Mouse (Mus musculus): Measurements from ENCODE around the gene Msantd3. TPM values are rescaled to one million over a fixed set of nuclear protein-coding genes. Genes with fewer than 3 reads are reported as not detected.

Gene Msantd3
- polyA plus RNA-seq, 1 experiment from 2014 or later = 38.1 TPM

DNA sequence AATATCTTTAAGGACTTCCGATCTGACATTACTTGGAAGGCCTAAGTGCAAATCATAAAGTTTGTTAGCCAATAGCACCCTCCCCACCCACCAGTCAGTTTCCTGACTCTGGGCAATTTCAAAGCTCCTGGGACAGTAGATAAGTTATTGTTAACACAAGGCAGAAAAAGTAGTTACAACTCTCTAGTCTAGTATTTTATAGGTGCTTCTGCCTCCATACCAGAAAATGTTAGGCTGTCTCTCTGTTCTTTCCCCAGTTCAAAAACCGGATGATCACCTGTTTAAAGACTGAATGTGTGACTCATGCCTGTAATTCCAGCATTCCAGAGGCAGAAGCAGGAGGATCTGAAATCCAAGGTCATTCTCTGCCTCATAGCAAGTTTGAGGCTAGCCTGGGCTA lies 1.2 kb upstream of the Msantd3 start:
- Histone ChIP-seq H3K27me3 (ENCODE audit: control insufficient read depth, insufficient read depth, low read length) (no peaks in the 10 kb centered on the region), H3K4me1 (ENCODE audit: control insufficient read depth, insufficient read depth, low read length) (peaks cover 22% of the 10 kb centered on the region), H3K27ac (replicated peaks; ENCODE audit: low read depth, low read length) (no peak overlapping the region), H3K4me3 (replicated peaks; ENCODE audit: low read depth, low read length) (no peak overlapping the region), H3K36me3 (ENCODE audit: control insufficient read depth, insufficient read depth, low read length) (no peaks in the 10 kb centered on the region), H3K9ac (replicated peaks; ENCODE audit: low read length) (no peak overlapping the region), H3K9me3 (ENCODE audit: control insufficient read depth, low read length) (no peaks in the 10 kb centered on the region), H3K4me2 (ENCODE audit: low read length) (no peak overlapping the region)
- 93% methylated on average over 2 of the region's 2 CpGs for WGBS
- ATAC-seq (ENCODE audit: low FRiP score, low TSS enrichment) (no peak), DNase-seq (no peak)

DNA sequence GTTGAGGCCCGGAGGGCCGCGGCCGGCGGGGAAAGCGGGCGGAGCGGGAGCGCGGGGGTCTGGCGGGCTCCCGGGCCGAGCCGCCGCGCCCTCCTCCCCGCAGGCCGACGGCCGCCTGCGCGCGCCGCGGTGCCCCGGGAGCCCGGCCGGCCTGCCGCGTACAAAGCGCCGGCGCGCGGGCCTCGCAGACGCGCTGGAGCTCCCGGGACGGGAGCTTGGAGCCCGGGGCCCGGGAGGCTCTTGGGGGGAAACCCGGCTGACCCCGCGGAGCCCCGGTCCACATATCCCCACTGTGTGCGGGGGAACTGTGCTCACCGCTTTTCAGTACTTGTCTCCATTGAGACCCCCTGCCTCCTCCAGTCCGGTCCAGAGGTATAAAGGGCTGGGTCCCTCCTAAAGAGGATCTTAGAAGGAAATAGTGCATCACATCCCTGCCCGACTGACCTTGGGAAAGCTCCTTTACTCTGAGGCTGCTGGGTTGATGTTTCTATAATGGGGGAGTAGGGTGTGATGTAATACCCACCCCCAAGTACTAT lies 909 bp downstream of the Msantd3 start:
- peak overlapping the region; percentile 95 for H3K27ac ChIP-seq (replicated peaks; ENCODE audit: low read depth, low read length)
- peak overlapping the region; percentile 70 for H3K4me2 ChIP-seq (ENCODE audit: low read length)
- H3K9ac ChIP-seq (replicated peaks; ENCODE audit: low read length) = peak overlapping the region; percentile 96
- under 1% methylated on average over 46 of the region's 50 CpGs for WGBS
- no peaks in the 10 kb centered on the region for H3K27me3 ChIP-seq (ENCODE audit: control insufficient read depth, insufficient read depth, low read length)
- H3K4me3 ChIP-seq (replicated peaks; ENCODE audit: low read depth, low read length) = peak overlapping the region; percentile 75
- DNase-seq (peak; percentile 81), ATAC-seq (ENCODE audit: low FRiP score, low TSS enrichment) (peak; percentile 78)
- no peaks in the 10 kb centered on the region for H3K36me3 ChIP-seq (ENCODE audit: control insufficient read depth, insufficient read depth, low read length)
- no peaks in the 10 kb centered on the region for H3K9me3 ChIP-seq (ENCODE audit: control insufficient read depth, low read length)
- H3K4me1 ChIP-seq (ENCODE audit: control insufficient read depth, insufficient read depth, low read length) = peaks cover 36% of the 10 kb centered on the region

DNA sequence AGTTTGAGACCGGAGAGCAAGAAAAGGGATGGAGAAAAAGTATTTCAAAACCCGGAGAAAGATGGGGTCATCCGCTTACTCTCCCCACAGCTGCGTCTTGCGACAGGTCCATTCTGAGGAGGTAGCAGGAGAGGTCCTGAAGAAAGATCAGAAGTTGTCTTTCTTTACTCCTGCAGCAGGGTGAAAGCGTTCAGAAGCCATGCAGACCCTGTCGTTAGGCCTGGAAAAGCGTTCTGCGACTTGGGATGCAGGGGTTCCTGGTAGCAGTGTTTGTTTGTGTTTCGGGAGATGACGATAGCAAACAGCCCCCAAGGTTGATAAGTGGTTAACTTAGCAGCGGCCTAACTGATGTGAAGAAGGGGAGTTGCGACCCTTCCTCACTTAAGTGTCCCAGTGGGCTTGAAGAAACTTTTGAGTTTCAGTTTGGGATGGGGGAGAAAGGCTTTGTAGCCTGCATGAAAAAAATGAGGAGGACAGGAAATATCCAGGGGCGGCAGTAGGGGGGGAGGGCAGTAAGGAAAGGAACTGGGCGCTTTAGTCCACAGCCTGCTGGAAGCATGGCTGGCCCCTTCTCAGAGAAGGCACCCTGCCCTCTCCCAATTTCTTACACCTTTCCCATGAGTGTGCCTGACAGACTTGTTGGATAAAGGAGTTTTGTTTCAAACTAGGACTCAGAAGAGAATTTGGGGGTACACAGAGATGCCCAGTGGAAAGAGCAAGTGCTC lies 2.0 kb downstream of the Msantd3 start:
- peak overlapping the region; percentile 75 for H3K4me3 ChIP-seq (replicated peaks; ENCODE audit: low read depth, low read length)
- H3K36me3 ChIP-seq (ENCODE audit: control insufficient read depth, insufficient read depth, low read length) = no peaks in the 10 kb centered on the region
- H3K4me1 ChIP-seq (ENCODE audit: control insufficient read depth, insufficient read depth, low read length) = peaks cover 47% of the 10 kb centered on the region
- no peaks in the 10 kb centered on the region for H3K27me3 ChIP-seq (ENCODE audit: control insufficient read depth, insufficient read depth, low read length)
- no peak overlapping the region for H3K27ac ChIP-seq (replicated peaks; ENCODE audit: low read depth, low read length)
- no peaks in the 10 kb centered on the region for H3K9me3 ChIP-seq (ENCODE audit: control insufficient read depth, low read length)
- H3K4me2 ChIP-seq (ENCODE audit: low read length) = peak overlapping the region; percentile 70
- no peak for ATAC-seq (ENCODE audit: low FRiP score, low TSS enrichment)
- 2% methylated on average over 15 of the region's 15 CpGs for WGBS
- H3K9ac ChIP-seq (replicated peaks; ENCODE audit: low read length) = peak overlapping the region; percentile 96
- peak; percentile 29 for DNase-seq

DNA sequence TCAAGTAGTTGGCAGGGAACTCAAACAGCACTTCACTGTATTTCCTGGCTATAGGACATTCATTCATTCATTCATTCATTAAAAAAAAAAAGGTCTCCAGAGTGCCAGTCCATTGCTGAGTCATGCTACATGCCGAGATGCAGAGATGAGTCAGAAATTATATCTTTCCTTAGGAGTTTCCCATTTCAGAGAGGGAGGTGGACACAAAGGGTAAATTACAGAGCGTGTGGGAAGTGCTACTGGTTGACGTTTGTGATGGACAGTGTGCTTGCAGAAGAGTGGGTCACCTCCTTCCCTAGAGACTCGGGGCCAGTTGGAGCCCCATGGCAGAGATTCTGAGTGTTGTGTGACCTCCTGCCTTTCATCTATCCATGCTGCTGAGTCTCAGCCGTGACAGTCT lies 2.6 kb downstream of the Msantd3 start:
- H3K4me2 ChIP-seq (ENCODE audit: low read length) = peak overlapping the region; percentile 70
- H3K4me1 ChIP-seq (ENCODE audit: control insufficient read depth, insufficient read depth, low read length) = peaks cover 53% of the 10 kb centered on the region
- ATAC-seq (ENCODE audit: low FRiP score, low TSS enrichment) (no peak), DNase-seq (no peak)
- 26% methylated on average over 5 of the region's 5 CpGs for WGBS
- H3K4me3 ChIP-seq (replicated peaks; ENCODE audit: low read depth, low read length) = no peak overlapping the region
- H3K9me3 ChIP-seq (ENCODE audit: control insufficient read depth, low read length) = no peaks in the 10 kb centered on the region
- no peaks in the 10 kb centered on the region for H3K36me3 ChIP-seq (ENCODE audit: control insufficient read depth, insufficient read depth, low read length)
- no peak overlapping the region for H3K9ac ChIP-seq (replicated peaks; ENCODE audit: low read length)
- H3K27ac ChIP-seq (replicated peaks; ENCODE audit: low read depth, low read length) = no peak overlapping the region
- no peaks in the 10 kb centered on the region for H3K27me3 ChIP-seq (ENCODE audit: control insufficient read depth, insufficient read depth, low read length)

DNA sequence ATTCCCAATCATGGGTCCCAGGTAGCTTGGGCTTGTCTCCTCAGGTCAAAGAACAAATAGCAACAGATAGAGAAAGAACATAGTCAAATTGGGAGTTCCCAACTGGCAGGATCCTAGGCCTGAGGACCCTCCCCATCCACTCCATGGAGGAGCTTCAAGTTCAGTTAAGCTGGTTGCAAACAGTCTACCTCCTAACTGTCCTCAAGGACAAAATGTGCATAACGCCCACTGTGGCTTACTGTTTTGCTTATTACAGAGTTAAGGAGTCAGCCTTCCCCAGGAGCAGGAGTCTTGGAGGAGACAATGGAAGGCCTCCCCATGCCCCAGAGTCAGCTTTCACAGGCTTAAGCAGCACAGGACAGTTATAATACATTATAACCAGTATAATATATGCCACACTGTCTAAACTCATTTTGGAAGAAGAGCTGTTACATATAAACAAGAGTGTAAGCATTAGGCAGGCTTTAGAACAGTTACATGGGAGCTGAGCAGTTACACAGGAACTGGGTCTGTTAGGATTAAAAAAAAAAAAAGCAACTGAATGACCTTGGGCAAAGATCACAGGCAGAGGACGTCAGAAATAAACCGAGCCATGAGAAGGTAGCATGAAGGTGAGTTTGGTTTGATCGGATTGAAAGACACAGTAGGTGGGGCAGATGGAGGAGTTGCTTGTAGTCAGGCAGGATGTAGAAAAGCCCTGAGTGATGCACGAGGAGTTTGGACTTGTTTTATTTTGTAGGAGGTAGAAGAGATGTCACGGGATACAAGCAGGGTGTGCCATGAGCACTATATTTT lies 3.5 kb downstream of the Msantd3 start:
- peaks cover 62% of the 10 kb centered on the region for H3K4me1 ChIP-seq (ENCODE audit: control insufficient read depth, insufficient read depth, low read length)
- peak overlapping the region; percentile 11; the same call in 1 of the 2 replicates for H3K4me2 ChIP-seq (ENCODE audit: low read length)
- no peaks in the 10 kb centered on the region for H3K9me3 ChIP-seq (ENCODE audit: control insufficient read depth, low read length)

DNA sequence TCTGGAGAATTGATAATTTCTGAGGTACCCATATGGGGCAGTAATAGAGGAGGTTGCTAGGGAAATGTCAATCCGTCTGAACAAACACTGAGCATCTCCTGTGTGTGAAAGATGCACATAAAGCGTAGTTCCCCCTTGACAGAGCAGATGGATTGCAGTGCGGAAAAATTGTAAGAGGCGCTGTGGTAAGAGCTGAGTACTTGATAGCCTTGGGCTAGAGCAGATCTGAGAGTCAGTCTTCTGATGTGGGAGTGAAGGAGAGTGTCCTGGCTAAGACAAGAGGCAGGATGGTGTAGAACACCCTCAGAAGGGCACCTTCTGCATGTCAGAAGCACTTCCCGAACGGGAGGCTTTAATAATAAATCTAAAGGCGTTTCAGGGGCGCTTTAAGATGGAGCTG lies 4.4 kb downstream of the Msantd3 start:
- Histone ChIP-seq H3K4me3 (replicated peaks; ENCODE audit: low read depth, low read length) (no peak overlapping the region), H3K4me1 (ENCODE audit: control insufficient read depth, insufficient read depth, low read length) (peaks cover 71% of the 10 kb centered on the region), H3K9me3 (ENCODE audit: control insufficient read depth, low read length) (no peaks in the 10 kb centered on the region), H3K36me3 (ENCODE audit: control insufficient read depth, insufficient read depth, low read length) (no peaks in the 10 kb centered on the region), H3K27me3 (ENCODE audit: control insufficient read depth, insufficient read depth, low read length) (no peaks in the 10 kb centered on the region), H3K9ac (replicated peaks; ENCODE audit: low read length) (no peak overlapping the region), H3K27ac (replicated peaks; ENCODE audit: low read depth, low read length) (no peak overlapping the region), H3K4me2 (ENCODE audit: low read length) (no peak overlapping the region)
- ATAC-seq (ENCODE audit: low FRiP score, low TSS enrichment) (no peak), DNase-seq (peak; percentile 46)
- WGBS = 53% methylated on average over 8 of the region's 8 CpGs

More for the DNA sequence above, 3.5 kb downstream of the Msantd3 start:
- H3K9ac ChIP-seq (replicated peaks; ENCODE audit: low read length) = no peak overlapping the region
- H3K4me3 ChIP-seq (replicated peaks; ENCODE audit: low read depth, low read length) = no peak overlapping the region
- DNase-seq (no peak), ATAC-seq (ENCODE audit: low FRiP score, low TSS enrichment) (no peak)
- no peaks in the 10 kb centered on the region for H3K27me3 ChIP-seq (ENCODE audit: control insufficient read depth, insufficient read depth, low read length)
- no peaks in the 10 kb centered on the region for H3K36me3 ChIP-seq (ENCODE audit: control insufficient read depth, insufficient read depth, low read length)
- no peak overlapping the region for H3K27ac ChIP-seq (replicated peaks; ENCODE audit: low read depth, low read length)
- WGBS = 58% methylated on average over 6 of the region's 6 CpGs

GRCm38 (mm10) chr4:48545966-48546365 lies 6.2 kb downstream of the Msantd3 start:
- Histone ChIP-seq H3K4me3 (replicated peaks; ENCODE audit: low read depth, low read length) (no peak overlapping the region), H3K36me3 (ENCODE audit: control insufficient read depth, insufficient read depth, low read length) (no peaks in the 10 kb centered on the region), H3K4me2 (ENCODE audit: low read length) (no peak overlapping the region), H3K4me1 (ENCODE audit: control insufficient read depth, insufficient read depth, low read length) (peaks cover 72% of the 10 kb centered on the region), H3K27ac (replicated peaks; ENCODE audit: low read depth, low read length) (peak overlapping the region; percentile 63), H3K9ac (replicated peaks; ENCODE audit: low read length) (no peak overlapping the region), H3K27me3 (ENCODE audit: control insufficient read depth, insufficient read depth, low read length) (no peaks in the 10 kb centered on the region), H3K9me3 (ENCODE audit: control insufficient read depth, low read length) (no peaks in the 10 kb centered on the region)
- ATAC-seq (ENCODE audit: low FRiP score, low TSS enrichment) (no peak), DNase-seq (no peak)
- WGBS = 33% methylated on average over 12 of the region's 12 CpGs

- ATAC-seq (ENCODE audit: low FRiP score, low TSS enrichment) (peak; percentile 77), DNase-seq (peak; percentile 51)
- Histone ChIP-seq H3K4me2 (ENCODE audit: low read length) (peak overlapping the region; percentile 14; the same call in 1 of the 2 replicates), H3K4me3 (replicated peaks; ENCODE audit: low read depth, low read length) (no peak overlapping the region), H3K27ac (replicated peaks; ENCODE audit: low read depth, low read length) (peak overlapping the region; percentile 63), H3K27me3 (ENCODE audit: control insufficient read depth, insufficient read depth, low read length) (no peaks in the 10 kb centered on the region), H3K36me3 (ENCODE audit: control insufficient read depth, insufficient read depth, low read length) (no peaks in the 10 kb centered on the region), H3K9ac (replicated peaks; ENCODE audit: low read length) (peak overlapping the region; percentile 10), H3K9me3 (ENCODE audit: control insufficient read depth, low read length) (no peaks in the 10 kb centered on the region), H3K4me1 (ENCODE audit: control insufficient read depth, insufficient read depth, low read length) (peaks cover 67% of the 10 kb centered on the region)
- WGBS = 9% methylated on average over 9 of the region's 9 CpGs
Measured at GRCm38 (mm10) chr4:48546568-48547496, 7.1 kb downstream of the Msantd3 start.

Data from midbrain, embryonic 14.5 days (tissue).